Mouse (Mus musculus): ENCODE measurements around the gene Dlgap4.

DNA sequence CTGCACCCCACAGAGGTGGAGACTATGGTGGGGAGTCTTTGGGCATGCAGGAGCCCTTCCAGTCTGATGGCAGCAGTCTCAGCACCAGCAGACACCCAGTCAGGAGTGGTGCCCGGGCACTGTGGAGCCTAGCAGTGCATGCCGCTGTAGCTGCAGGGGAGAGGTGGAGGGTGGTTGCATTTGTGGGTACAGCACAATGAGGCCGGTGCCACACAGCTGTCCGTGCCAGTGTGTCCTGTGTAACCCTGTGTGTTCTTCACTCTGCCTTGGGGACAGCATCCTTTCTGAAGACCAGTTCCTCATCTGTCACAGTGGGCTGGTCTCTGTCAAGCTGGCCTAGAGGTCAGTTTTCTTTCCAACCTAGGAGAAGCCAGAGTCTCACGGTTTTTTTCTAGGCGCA lies 8.7 kb downstream of the Dlgap4 start:
- TF ChIP-seq CTCF (IDR thresholded peaks at IDR 0.05; ENCODE audit: control insufficient read depth, insufficient read depth, low read length), result no peak
- TF ChIP-seq POLR2A (IDR thresholded peaks at IDR 0.05; ENCODE audit: borderline replicate concordance, control insufficient read depth, low read depth, low read length), result no peak

All from bone marrow, adult 2 months (tissue).